Mouse (Mus musculus): Measurements from ENCODE around the gene Ncbp2. TPM values are rescaled to one million over a fixed set of nuclear protein-coding genes. Genes with fewer than 3 reads are reported as not detected.

Gene Ncbp2
- polyA plus RNA-seq (2014; fragmentation: Illumina TruSeq; extraction: RNeasy Lipid Tissue Mini Kit (QIAGEN cat#74804); ENCODE audit: low replicate concordance), result 29.0 TPM

GRCm38 (mm10) chr16:31948345-31948774, at the start of gene Ncbp2, which contains the start of gene 0610012G03Rik:
Gene Ncbp2, plus strand, starts transcription at chr16:31948513.
Gene 0610012G03Rik, minus strand, starts transcription at chr16:31948494.

GRCm38 (mm10) chr16:31933751-31934549, 14.4 kb upstream of the Ncbp2 start, which contains the start of gene Pigz:
Gene Pigz, plus strand, starts transcription at chr16:31933851.

GRCm38 (mm10) chr16:32002509-32003477, 54.5 kb downstream of the Ncbp2 start, which contains the start of gene Senp5:
Gene Senp5, minus strand, starts transcription at chr16:32003287.

Other genes starting within 250 kb of the Ncbp2 start
- not detected for gene Meltf, start 69.7 kb upstream of the Ncbp2 start, polyA plus RNA-seq (2014; fragmentation: Illumina TruSeq; extraction: RNeasy Lipid Tissue Mini Kit (QIAGEN cat#74804); ENCODE audit: low replicate concordance)
- gene Pigz, start 14.7 kb upstream of the Ncbp2 start, polyA plus RNA-seq (2014; fragmentation: Illumina TruSeq; extraction: RNeasy Lipid Tissue Mini Kit (QIAGEN cat#74804); ENCODE audit: low replicate concordance), result not detected
- 3.0 TPM for gene 0610012G03Rik, start within 50 bp of the Ncbp2 start, polyA plus RNA-seq (2014; fragmentation: Illumina TruSeq; extraction: RNeasy Lipid Tissue Mini Kit (QIAGEN cat#74804); ENCODE audit: low replicate concordance)
- gene Senp5, start 54.8 kb downstream of the Ncbp2 start, polyA plus RNA-seq (2014; fragmentation: Illumina TruSeq; extraction: RNeasy Lipid Tissue Mini Kit (QIAGEN cat#74804); ENCODE audit: low replicate concordance), result 24.7 TPM
- gene Pak2, start 130.8 kb downstream of the Ncbp2 start, polyA plus RNA-seq (2014; fragmentation: Illumina TruSeq; extraction: RNeasy Lipid Tissue Mini Kit (QIAGEN cat#74804); ENCODE audit: low replicate concordance), result 72.8 TPM
- gene Pigx, start 151.2 kb downstream of the Ncbp2 start, polyA plus RNA-seq (2014; fragmentation: Illumina TruSeq; extraction: RNeasy Lipid Tissue Mini Kit (QIAGEN cat#74804); ENCODE audit: low replicate concordance), result 72.9 TPM
- 24.2 TPM for gene Cep19, start 151.3 kb downstream of the Ncbp2 start, polyA plus RNA-seq (2014; fragmentation: Illumina TruSeq; extraction: RNeasy Lipid Tissue Mini Kit (QIAGEN cat#74804); ENCODE audit: low replicate concordance)
- gene Nrros, start 217.1 kb downstream of the Ncbp2 start, polyA plus RNA-seq (2014; fragmentation: Illumina TruSeq; extraction: RNeasy Lipid Tissue Mini Kit (QIAGEN cat#74804); ENCODE audit: low replicate concordance), result 0.89 TPM
- gene Bex6, start 231.3 kb downstream of the Ncbp2 start, polyA plus RNA-seq (2014; fragmentation: Illumina TruSeq; extraction: RNeasy Lipid Tissue Mini Kit (QIAGEN cat#74804); ENCODE audit: low replicate concordance), result not detected

Measured in small intestine, adult 10 weeks (tissue).